Mouse (Mus musculus) hindbrain, embryonic 15.5 days (tissue): ENCODE results near the gene Rinl. TPM values are rescaled to one million over a fixed set of nuclear protein-coding genes. Genes with fewer than 3 reads are reported as not detected.
A peak's percentile ranks its signal among the peaks of the same experiment; 100 is the strongest.

Experiments
- ATAC-seq: fragments of 200-750 bp; cut with Nextera tagmentation; 2 replicates; pipeline ENCODE4 v1.8.0; 2017; ENCODE audit warnings: low read depth, moderate number of reproducible peaks, moderate TSS enrichment; ENCODE audit not compliant: low FRiP score
- H3K27ac ChIP-seq: fragments of 300-500 bp; sonication (generic); replicated peaks from 2 replicates; pipeline ENCODE4 v1.5.1; 2015; ENCODE audit warnings: mild to moderate bottlenecking, inconsistent platforms
- H3K27me3 ChIP-seq: fragments of 300-500 bp; sonication (generic); 2 replicates; pipeline ENCODE4 v1.6.1; 2015; ENCODE audit warnings: control low read depth, inconsistent platforms
- H3K36me3 ChIP-seq: fragments of 300-500 bp; sonication (generic); 2 replicates; pipeline ENCODE4 v1.6.1; 2015; ENCODE audit warnings: control low read depth, inconsistent platforms
- H3K4me1 ChIP-seq: fragments of 300-500 bp; sonication (generic); replicated peaks from 2 replicates; pipeline ENCODE4 v1.6.1; 2015; ENCODE audit warnings: control low read depth, inconsistent platforms
- H3K4me2 ChIP-seq: fragments of 300-500 bp; sonication (generic); 2 replicates; pipeline ENCODE4 v1.6.1; 2015; ENCODE audit warnings: moderate library complexity, mild to moderate bottlenecking, inconsistent platforms
- H3K4me3 ChIP-seq: fragments of 300-500 bp; sonication (generic); 2 replicates; pipeline ENCODE4 v1.5.1; 2015; ENCODE audit warnings: mild to moderate bottlenecking, inconsistent platforms
- H3K9ac ChIP-seq: fragments of 300-500 bp; sonication (generic); 2 replicates; pipeline ENCODE4 v1.6.1; 2015; ENCODE audit warnings: inconsistent platforms
- H3K9me3 ChIP-seq: fragments of 300-500 bp; sonication (generic); 2 replicates; pipeline ENCODE4 v1.6.1; 2016; ENCODE audit warnings: control low read depth, inconsistent platforms
- WGBS: fragments of 180-500 bp; shearing (Covaris S2); methylation state at CpG from one replicate; pipeline ENCODE4 v1.1.7; 2015; 5-methylcytosine and 5-hydroxymethylcytosine counted together
- polyA plus RNA-seq: library from polyadenylated mRNA; unstranded; fragments of >200 nt; fragmentation: Nextera tagmentation; extraction: Ambion mirVana; gene quantifications from 2 replicates; pipeline ENCODE4 v1.2.1, GENCODE M21; 2015

Rinl gene
- polyA plus RNA-seq, 1 experiment from 2014 or later = 2.6 TPM

DNA sequence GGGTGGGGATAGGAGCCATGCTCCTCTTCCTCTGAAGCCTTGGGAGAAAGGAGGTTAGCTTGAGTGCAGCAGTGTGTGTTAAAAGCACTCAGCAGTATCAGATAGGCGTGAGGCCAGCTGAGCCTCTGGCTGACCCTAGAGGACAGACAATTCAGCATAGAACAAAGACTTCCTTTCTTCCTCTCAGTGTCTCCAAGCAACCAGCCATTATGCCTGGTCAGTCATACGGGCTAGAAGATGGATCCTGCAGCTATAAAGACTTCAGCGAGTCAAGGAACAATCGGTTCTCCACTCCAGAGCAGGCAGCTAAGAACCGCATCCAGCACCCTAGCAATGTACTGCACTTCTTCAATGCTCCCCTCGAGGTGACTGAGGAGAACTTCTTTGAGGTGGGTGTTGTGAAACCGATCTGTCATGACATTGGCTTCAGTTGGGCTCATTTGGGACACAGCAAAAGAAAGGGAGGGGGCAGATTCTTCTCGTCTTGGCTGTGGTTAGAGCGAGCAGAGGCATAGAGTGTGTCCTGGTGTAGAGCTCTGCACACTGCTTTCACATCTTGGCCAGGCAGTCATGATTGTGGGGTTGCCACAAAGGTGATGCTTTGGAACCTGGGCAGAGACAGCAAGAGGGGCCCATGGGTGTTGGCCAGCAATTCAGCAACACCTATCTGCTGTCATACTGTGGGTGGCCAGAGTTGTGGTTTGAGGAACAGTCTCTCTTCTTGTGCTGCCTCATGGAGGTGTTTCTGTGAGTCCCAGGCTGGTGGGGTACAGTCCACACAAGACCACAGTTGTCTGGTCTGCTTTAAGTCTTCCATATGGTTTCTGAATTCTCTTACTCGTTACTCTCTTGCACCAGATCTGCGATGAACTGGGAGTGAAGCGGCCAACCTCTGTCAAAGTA lies 31.8 kb downstream of the Rinl start:
- peaks cover 54% of the 10 kb centered on the region for H3K4me1 ChIP-seq
- 25% methylated on average over 12 of the region's 12 CpGs for WGBS
- H3K9ac ChIP-seq = peak overlapping the region; percentile 12; the same call in 1 of the 2 replicates
- peaks cover 66% of the 10 kb centered on the region for H3K36me3 ChIP-seq
- H3K4me2 ChIP-seq = no peak overlapping the region
- no peaks in the 10 kb centered on the region for H3K27me3 ChIP-seq
- H3K9me3 ChIP-seq = no peaks in the 10 kb centered on the region
- ATAC-seq = no peak
- no peak overlapping the region for H3K4me3 ChIP-seq
- H3K27ac ChIP-seq = peak overlapping the region; percentile 57; the same call in 1 of the 2 replicates

DNA sequence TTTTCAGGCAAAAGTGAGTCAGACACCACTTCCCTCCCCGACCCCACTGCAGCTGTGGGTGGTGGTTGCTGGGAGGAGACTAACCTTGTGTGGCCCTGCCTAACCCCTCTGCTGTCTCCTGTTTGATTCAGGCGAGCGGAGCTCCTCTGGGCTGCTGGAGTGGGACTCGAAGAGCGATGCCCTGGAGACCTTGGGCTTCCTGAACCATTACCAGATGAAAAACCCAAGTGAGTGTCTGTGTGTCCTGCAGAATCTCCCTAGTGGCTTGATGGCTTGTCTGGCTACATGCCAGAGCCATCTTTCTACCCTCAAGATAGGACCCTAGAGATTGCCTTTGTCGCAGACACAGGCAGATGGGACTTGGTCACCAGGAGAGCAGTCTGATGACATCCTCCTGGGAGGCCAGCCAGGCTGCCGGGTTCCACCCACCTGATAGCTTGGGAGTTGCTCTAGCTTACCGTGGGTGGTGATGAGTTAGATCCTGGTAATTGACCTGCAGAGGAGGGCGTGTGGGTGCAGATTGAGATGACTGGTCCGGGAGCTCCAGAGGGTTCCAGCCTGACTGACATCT lies 32.6 kb downstream of the Rinl start:
- H3K9me3 ChIP-seq = no peaks in the 10 kb centered on the region
- H3K4me1 ChIP-seq = peaks cover 54% of the 10 kb centered on the region
- no peak overlapping the region for H3K4me2 ChIP-seq
- H3K4me3 ChIP-seq = no peak overlapping the region
- no peak overlapping the region for H3K9ac ChIP-seq
- H3K36me3 ChIP-seq = peaks cover 59% of the 10 kb centered on the region
- no peaks in the 10 kb centered on the region for H3K27me3 ChIP-seq
- no peak for ATAC-seq
- WGBS = 36% methylated on average over 10 of the region's 10 CpGs
- 0 out of 2 replicates have a peak overlapping the region, but pooled peaks have one; percentile 12 for H3K27ac ChIP-seq

DNA sequence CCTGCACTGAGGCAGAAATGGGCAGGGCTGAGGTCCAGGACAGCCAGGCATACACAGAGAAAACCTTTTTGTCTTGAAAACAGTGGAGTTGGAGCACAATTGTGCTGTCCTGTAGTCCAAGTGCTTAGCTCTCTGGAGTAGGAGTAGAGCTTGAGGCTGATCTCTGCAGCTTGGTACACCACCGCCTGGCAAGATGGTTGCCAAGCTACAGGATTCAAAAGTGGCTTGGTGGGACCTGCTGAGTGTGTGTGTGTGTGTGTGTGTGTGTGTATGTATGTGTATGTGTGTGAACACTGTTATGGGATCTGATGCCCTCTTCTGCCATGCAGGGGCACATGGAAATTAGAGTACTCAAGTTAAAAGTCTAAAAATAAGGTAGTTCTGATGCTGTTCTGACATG lies 33.8 kb downstream of the Rinl start:
- H3K36me3 ChIP-seq = peaks cover 46% of the 10 kb centered on the region
- H3K27ac ChIP-seq = no peak overlapping the region
- no peak overlapping the region for H3K4me2 ChIP-seq
- H3K27me3 ChIP-seq = no peaks in the 10 kb centered on the region
- H3K4me1 ChIP-seq = peaks cover 43% of the 10 kb centered on the region
- H3K9ac ChIP-seq = no peak overlapping the region
- no peak for ATAC-seq
- no peak overlapping the region for H3K4me3 ChIP-seq
- WGBS = 50% methylated on average over 1 of the region's 1 CpGs
- no peaks in the 10 kb centered on the region for H3K9me3 ChIP-seq

DNA sequence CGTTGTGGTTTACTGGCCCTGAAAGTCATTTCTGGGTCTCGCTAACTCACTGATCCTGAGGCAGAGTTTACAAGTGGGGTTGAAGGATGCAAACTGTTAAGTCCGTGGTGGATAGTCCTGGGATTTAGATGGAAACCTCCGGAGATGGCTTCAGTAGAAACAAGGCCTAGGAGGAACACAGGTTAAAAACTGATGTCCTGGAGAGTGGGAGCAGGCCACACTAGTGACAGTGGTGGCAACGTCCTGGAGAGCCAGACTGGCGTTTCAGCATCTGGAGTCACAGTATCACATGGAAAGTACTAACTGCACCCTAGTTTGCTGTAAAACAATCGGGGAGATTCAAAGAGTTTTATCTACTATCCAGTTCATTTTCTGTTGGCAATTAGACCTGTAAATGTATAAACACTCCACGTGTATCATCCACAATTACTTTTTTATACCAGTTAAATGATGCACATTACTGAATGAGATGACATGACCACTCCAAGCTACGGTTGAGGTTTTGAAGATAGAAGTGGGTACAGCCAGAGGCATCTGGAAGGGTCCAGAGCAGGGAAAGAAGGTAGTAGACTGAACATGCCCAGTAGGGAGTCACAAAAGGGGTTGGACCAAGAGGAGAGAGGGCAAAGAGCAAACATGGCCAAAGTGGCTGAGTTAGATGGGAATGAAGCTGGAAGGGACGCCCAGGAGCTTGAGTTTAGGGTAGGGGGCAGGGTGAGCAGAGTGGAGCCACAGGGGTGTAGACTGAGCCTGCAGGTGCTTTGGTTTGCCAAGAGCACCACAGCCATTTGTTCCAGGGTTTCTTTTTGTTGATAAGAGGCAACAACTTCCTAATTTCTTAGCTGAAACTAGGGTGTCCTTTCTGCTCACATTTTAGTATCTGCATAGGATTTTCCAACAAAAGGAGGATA lies 34.5 kb downstream of the Rinl start:
- Histone ChIP-seq H3K4me3 (no peak overlapping the region), H3K36me3 (peaks cover 41% of the 10 kb centered on the region), H3K9ac (no peak overlapping the region), H3K27me3 (no peaks in the 10 kb centered on the region), H3K4me2 (no peak overlapping the region), H3K27ac (no peak overlapping the region), H3K9me3 (no peaks in the 10 kb centered on the region), H3K4me1 (peaks cover 40% of the 10 kb centered on the region)
- ATAC-seq = no peak
- WGBS = 63% methylated on average over 10 of the region's 10 CpGs

DNA sequence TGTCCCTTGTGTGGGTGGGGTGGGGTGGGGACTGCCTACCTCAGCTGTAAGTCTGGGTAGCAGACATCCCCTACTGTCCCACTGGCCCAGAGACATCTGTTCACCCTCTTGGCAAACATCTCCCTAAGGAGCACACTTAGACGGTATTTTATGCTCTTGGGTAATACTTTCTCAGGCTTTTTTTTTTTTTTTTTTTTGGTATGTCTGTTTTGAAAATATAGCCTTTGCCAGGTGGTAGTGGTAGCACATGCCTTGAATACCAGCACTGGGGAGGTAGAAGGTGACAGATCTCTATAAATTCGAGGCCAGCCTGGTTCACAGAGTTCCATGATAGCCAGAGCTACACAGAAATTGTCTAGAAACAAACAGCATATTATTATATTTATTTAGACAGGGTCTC lies 35.2 kb downstream of the Rinl start:
- no peak overlapping the region for H3K4me2 ChIP-seq
- no peak for ATAC-seq
- no peak overlapping the region for H3K4me3 ChIP-seq
- 0 out of 2 replicates have a peak overlapping the region, but pooled peaks have one; percentile 78 for H3K27ac ChIP-seq
- H3K9ac ChIP-seq = no peak overlapping the region
- WGBS = 50% methylated on average over 2 of the region's 2 CpGs
- no peaks in the 10 kb centered on the region for H3K9me3 ChIP-seq
- H3K36me3 ChIP-seq = peaks cover 34% of the 10 kb centered on the region
- no peaks in the 10 kb centered on the region for H3K27me3 ChIP-seq
- peaks cover 40% of the 10 kb centered on the region for H3K4me1 ChIP-seq

DNA sequence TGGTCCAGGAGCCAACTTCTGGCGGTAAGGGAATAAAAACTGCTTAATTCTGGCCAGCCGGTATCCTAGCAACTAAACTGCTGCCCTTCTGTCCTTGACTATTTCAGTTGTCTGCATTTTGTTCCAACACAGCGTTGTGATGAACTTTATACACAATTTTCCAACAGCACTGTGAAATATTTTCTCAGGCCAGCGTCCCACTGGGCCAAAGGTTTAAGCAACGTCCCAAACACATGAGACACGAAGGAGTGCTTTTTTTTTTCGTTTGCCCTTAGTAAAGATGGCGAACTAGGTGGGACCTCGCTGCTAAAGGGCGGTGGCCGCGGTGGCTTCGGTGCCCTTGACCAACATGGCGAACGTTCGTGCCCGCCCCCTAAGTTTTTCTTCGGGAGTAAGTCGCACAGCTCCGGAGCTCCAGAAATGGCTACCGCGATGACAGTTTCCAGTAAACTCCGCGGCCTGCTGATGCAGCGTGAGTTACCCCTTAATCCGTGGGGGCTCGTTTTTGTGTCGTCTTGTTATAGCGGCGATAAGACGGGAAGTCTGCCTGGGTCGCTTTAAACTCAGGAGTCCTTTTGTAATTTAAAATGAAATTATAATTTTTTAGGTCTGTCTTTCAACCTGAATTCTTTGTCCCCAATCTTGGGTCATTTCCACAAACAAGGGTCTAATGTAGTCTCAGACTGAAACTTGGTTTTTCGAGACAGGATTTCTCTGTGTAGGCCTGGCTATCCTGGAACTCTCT lies 36.3 kb downstream of the Rinl start, which contains the start of gene Ech1:
TSS of gene Ech1 (plus strand) at position 277 of the 745 bp plus-strand sequence.
- no peaks in the 10 kb centered on the region for H3K27me3 ChIP-seq
- peaks cover 29% of the 10 kb centered on the region for H3K36me3 ChIP-seq
- peaks cover 33% of the 10 kb centered on the region for H3K4me1 ChIP-seq
- no peaks in the 10 kb centered on the region for H3K9me3 ChIP-seq
- peak within 1 kb of the TSS; percentile 78 for H3K27ac ChIP-seq
- peak within 1 kb of the TSS; percentile 52 for H3K4me3 ChIP-seq
- ATAC-seq = peak; percentile 75
- H3K9ac ChIP-seq = peak within 1 kb of the TSS; percentile 48
- H3K4me2 ChIP-seq = peak within 1 kb of the TSS; percentile 57
- WGBS = 2% methylated on average over 33 of the region's 33 CpGs

DNA sequence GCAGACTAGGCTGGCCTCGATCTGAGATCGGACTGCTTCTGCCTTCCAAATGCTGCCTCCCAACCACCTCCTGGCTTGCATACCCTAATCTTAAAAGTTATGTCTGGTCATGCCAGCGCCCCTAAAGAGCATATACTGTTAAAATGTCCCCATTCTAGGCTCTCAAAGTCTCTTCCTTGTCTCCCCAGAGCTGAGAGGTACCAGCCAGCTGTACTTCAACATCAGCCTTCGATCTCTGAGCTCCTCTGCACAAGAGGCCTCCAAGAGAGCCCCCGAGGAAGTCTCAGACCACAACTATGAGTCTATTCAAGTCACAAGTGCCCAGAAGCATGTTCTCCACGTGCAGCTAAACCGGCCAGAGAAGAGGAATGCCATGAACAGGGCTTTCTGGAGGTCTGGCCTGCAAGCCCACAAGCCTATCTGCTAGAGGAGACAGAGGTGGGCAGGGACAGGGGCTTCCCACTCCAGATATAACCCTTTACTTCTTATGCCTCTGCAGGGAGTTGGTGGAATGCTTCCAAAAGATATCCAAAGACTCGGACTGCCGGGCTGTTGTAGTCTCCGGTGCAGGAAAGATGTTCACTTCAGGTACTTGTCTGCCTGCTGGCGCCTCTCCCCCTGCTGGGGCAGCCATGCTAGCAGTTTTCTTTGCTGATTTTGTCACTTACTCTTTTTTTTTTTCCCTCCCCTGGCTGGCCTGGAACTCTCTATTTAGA lies 37.1 kb downstream of the Rinl start:
- Histone ChIP-seq H3K27ac (peak overlapping the region; percentile 78), H3K4me1 (peaks cover 26% of the 10 kb centered on the region), H3K9me3 (no peaks in the 10 kb centered on the region), H3K9ac (peak overlapping the region; percentile 48), H3K36me3 (peaks cover 29% of the 10 kb centered on the region), H3K27me3 (no peaks in the 10 kb centered on the region), H3K4me2 (peak overlapping the region; percentile 57), H3K4me3 (peak overlapping the region; percentile 52)
- ATAC-seq = no peak
- 59% methylated on average over 11 of the region's 11 CpGs for WGBS

DNA sequence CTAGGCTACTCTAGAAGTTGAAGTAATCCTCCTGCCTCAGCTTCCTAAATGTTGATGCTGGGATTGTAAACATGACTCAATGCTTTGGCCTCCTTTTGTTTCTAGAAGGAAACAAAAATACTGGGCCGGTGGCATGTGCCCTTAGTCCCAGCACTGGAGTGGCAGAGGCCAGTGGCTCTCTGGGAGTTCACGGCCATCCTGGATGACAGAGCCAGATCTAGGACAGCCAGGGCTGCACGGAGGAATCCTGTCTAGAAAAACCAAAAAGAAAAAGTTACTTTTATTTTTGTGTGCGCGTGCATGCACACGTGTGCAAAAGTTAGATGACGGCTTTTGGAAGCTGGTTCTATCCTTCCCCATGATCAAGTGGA lies 37.6 kb downstream of the Rinl start:
- no peak overlapping the region for H3K4me3 ChIP-seq
- peaks cover 21% of the 10 kb centered on the region for H3K4me1 ChIP-seq
- 93% methylated on average over 7 of the region's 7 CpGs for WGBS
- no peak for ATAC-seq
- no peaks in the 10 kb centered on the region for H3K9me3 ChIP-seq
- no peak overlapping the region for H3K27ac ChIP-seq
- no peak overlapping the region for H3K9ac ChIP-seq
- no peaks in the 10 kb centered on the region for H3K27me3 ChIP-seq
- peak overlapping the region; percentile 57; the same call in 1 of the 2 replicates for H3K4me2 ChIP-seq
- H3K36me3 ChIP-seq = peaks cover 24% of the 10 kb centered on the region

DNA sequence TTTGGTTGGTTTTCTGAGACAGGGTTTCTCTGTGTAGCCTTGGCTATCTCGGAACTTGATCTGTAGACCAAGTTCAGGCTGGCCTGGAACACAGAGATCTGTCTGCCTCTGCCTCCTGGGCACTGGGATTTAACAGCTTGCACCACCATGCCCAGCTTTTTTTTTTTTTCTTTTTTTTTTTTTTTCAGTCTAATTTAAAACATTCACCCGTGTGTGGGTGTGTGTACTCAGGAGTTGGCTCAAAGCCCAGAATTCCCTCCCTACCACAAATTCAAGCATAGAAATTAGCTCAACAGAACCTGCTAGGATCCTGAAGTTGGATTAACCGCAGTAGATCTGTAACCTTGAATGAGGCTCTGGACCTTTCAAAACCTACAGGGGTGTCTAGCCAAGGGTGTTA lies 38.6 kb downstream of the Rinl start:
- H3K4me3 ChIP-seq = no peak overlapping the region
- H3K9me3 ChIP-seq = no peaks in the 10 kb centered on the region
- no peak overlapping the region for H3K4me2 ChIP-seq
- H3K27ac ChIP-seq = no peak overlapping the region
- 49% methylated on average over 3 of the region's 3 CpGs for WGBS
- H3K9ac ChIP-seq = no peak overlapping the region
- no peaks in the 10 kb centered on the region for H3K27me3 ChIP-seq
- ATAC-seq = no peak
- peaks cover 16% of the 10 kb centered on the region for H3K36me3 ChIP-seq
- H3K4me1 ChIP-seq = peaks cover 17% of the 10 kb centered on the region

DNA sequence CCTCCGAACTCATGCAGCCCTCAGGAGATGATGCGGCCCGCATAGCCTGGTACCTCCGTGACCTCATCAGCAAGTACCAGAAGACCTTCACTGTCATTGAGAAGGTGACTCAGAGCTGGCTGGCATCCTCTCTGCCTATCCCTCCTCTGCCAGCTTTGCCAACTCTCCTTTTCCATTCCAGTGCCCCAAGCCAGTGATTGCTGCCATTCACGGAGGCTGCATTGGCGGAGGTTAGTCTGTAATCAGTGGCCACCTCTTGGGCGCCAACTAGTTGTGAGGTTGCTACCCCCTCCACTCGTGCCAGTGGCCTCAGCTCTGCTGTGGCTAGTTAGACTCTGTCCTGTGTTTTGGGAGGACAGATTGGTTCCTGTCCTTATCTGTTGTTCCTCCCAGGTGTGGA lies 41.1 kb downstream of the Rinl start:
- Histone ChIP-seq H3K27me3 (no peaks in the 10 kb centered on the region), H3K4me2 (no peak overlapping the region), H3K4me3 (no peak overlapping the region), H3K36me3 (peaks cover 13% of the 10 kb centered on the region), H3K4me1 (peaks cover 9% of the 10 kb centered on the region), H3K27ac (no peak overlapping the region), H3K9ac (no peak overlapping the region), H3K9me3 (no peaks in the 10 kb centered on the region)
- WGBS = over 99% methylated on average over 8 of the region's 8 CpGs
- ATAC-seq = no peak

DNA sequence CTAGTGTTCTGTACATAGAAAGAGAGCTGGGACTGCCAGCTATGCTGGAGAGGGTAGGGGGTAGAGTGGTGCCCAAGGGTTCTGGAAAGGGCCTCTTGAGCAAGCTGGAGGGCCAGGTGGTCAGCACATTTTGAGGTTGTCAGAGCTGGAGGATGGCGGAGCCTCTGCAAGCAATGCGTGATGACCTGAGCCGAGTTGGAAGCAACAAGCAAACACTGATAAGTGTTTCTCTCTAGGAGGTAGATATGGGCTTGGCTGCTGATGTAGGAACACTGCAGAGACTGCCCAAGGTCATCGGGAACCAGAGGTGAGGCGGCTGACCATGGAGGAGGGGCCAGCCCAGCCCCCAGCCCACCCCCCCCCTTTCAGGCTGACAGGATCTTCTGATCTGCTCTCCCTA lies 42.2 kb downstream of the Rinl start:
- peaks cover 2% of the 10 kb centered on the region for H3K4me1 ChIP-seq
- no peak overlapping the region for H3K4me3 ChIP-seq
- H3K36me3 ChIP-seq = peaks cover 13% of the 10 kb centered on the region
- H3K9ac ChIP-seq = no peak overlapping the region
- no peaks in the 10 kb centered on the region for H3K27me3 ChIP-seq
- WGBS = 95% methylated on average over 5 of the region's 5 CpGs
- no peak overlapping the region for H3K4me2 ChIP-seq
- H3K27ac ChIP-seq = no peak overlapping the region
- no peak for ATAC-seq
- no peaks in the 10 kb centered on the region for H3K9me3 ChIP-seq
